Mouse (Mus musculus): ENCODE data around the gene Zkscan16. TPM values are rescaled to one million over a fixed set of nuclear protein-coding genes. Genes with fewer than 3 reads are reported as not detected.

Gene Zkscan16
- polyA plus RNA-seq, 1 experiment from 2014 or later: not detected

DNA sequence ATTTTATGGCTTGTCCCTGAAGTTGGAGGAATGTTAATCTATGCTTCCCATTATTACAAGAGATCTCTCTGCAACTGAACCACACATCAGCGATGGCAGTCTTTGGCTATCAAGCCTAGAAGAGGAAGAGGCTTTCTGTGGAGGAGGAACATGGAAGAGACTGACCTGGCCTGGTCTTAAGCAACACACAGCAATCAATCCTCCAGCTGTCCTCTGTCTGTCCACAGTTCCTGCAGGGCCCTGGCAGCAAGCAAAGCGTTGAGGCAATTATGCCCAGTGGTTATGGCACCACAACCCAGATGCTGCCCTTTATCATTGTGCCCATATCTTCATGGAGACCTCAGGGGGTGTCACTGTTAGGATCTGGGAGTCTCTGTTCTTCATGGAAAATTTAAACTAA, 19.5 kb upstream of the Zkscan16 start:
- no peak for DNase-seq (ENCODE audit: low spot score)
- 60% methylated on average over 2 of the region's 2 CpGs for WGBS
- H3K36me3 ChIP-seq (ENCODE audit: insufficient read depth, low read length): no peaks in the 10 kb centered on the region

GRCm38 (mm10) chr4:58925664-58926063, 17.8 kb upstream of the Zkscan16 start:
- Histone ChIP-seq H3K9me3 (ENCODE audit: low read length) (no peaks in the 10 kb centered on the region), H3K27ac (ENCODE audit: low read length) (no peak overlapping the region), H3K4me3 (ENCODE audit: low read depth, low read length) (no peak overlapping the region), H3K27me3 (replicated peaks; ENCODE audit: insufficient read depth, low read length) (no peaks in the 10 kb centered on the region), H3K9ac (replicated peaks; ENCODE audit: low read depth) (no peak overlapping the region), H3K4me1 (ENCODE audit: insufficient read depth, low read depth, low read length) (no peaks in the 10 kb centered on the region), H3K4me2 (replicated peaks; ENCODE audit: low read depth, low read length) (no peak overlapping the region), H3K36me3 (ENCODE audit: insufficient read depth, low read length) (no peaks in the 10 kb centered on the region)
- DNase-seq (ENCODE audit: low spot score) (no peak), ATAC-seq (no peak)
- TF ChIP-seq EP300 (IDR thresholded peaks at IDR 0.05): no peak
- no peak for TF ChIP-seq CTCF (IDR thresholded peaks at IDR 0.05)
- 42% methylated on average over 5 of the region's 5 CpGs for WGBS

More for the DNA sequence above, 19.5 kb upstream of the Zkscan16 start:
- Histone ChIP-seq H3K9ac (replicated peaks; ENCODE audit: low read depth) (no peak overlapping the region), H3K4me1 (ENCODE audit: insufficient read depth, low read depth, low read length) (no peaks in the 10 kb centered on the region), H3K9me3 (ENCODE audit: low read length) (no peaks in the 10 kb centered on the region), H3K4me3 (ENCODE audit: low read depth, low read length) (no peak overlapping the region), H3K4me2 (replicated peaks; ENCODE audit: low read depth, low read length) (no peak overlapping the region), H3K27me3 (replicated peaks; ENCODE audit: insufficient read depth, low read length) (no peaks in the 10 kb centered on the region), H3K27ac (ENCODE audit: low read length) (no peak overlapping the region)
- no peak for TF ChIP-seq CTCF (IDR thresholded peaks at IDR 0.05)
- no peak for TF ChIP-seq EP300 (IDR thresholded peaks at IDR 0.05)
- ATAC-seq: no peak

DNA sequence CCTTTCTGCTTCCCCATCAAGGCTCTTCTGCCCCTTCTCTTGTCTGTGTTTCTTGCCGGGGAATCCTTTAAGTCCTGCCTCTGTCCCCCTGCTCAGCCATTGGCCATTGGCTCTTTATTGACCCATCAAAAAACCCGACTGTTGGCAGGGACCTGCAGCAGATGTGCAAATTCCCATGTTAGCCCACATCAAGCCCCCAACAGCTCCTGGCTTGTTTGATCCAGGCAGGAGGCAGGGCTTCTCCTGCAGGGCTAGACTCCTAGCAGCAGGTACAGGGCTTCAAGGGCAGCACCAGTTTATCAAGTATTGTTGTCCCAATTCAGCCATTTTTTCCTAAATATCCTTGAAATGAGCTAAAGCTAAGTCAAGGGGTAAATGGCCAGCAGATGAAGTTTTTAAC, 17.3 kb upstream of the Zkscan16 start:
- no peaks in the 10 kb centered on the region for H3K4me1 ChIP-seq (ENCODE audit: insufficient read depth, low read depth, low read length)
- DNase-seq (ENCODE audit: low spot score) (no peak), ATAC-seq (no peak)

DNA sequence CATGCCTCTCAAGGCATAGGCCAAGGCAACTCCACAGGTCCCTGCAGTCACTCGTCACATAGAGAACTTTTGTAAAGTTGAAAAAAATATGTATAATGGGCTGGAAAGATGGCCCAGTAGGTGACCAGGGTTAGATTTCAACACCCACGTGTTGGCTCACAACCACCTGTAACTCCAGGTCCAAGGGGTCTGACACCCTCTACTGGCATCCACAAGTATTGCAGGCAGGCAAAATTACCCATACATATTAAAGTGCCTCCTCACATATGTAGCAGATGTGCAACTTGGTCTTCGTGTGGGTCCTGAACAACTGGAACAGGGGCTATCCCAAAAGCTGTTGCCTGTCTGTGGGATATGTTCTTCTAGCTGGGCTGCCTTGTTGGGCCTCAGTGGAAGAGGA, 15.8 kb upstream of the Zkscan16 start:
- TF ChIP-seq CTCF (IDR thresholded peaks at IDR 0.05): peak; percentile 50
- no peak for TF ChIP-seq EP300 (IDR thresholded peaks at IDR 0.05)

More for the DNA sequence above, 17.3 kb upstream of the Zkscan16 start:
- Histone ChIP-seq H3K9me3 (ENCODE audit: low read length) (no peaks in the 10 kb centered on the region), H3K27me3 (replicated peaks; ENCODE audit: insufficient read depth, low read length) (no peaks in the 10 kb centered on the region), H3K36me3 (ENCODE audit: insufficient read depth, low read length) (no peaks in the 10 kb centered on the region), H3K4me3 (ENCODE audit: low read depth, low read length) (no peak overlapping the region), H3K9ac (replicated peaks; ENCODE audit: low read depth) (no peak overlapping the region), H3K4me2 (replicated peaks; ENCODE audit: low read depth, low read length) (no peak overlapping the region), H3K27ac (ENCODE audit: low read length) (no peak overlapping the region)
- no peak for TF ChIP-seq EP300 (IDR thresholded peaks at IDR 0.05)
- TF ChIP-seq CTCF (IDR thresholded peaks at IDR 0.05): no peak
- 37% methylated on average over 2 of the region's 2 CpGs for WGBS

DNA sequence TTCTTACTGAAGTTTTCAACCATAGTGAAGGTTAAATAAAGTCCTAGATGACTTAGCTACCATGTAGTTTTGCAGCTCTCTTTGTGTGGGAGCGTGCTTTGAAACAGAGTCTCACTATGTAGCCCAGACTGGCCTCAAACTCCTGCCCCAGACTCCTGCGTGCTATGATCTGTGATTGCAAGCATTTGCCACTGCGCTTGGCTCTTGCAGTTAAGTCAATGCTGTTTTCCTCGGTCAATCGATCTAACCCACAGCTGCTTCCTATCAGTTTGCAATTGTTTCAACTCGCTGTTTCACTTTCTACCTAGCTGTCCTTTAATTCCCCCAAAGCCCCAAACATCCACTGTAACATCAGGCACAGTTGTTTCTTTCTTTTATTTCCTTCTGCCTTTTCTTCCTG, 10.9 kb upstream of the Zkscan16 start:
- Histone ChIP-seq H3K27ac (ENCODE audit: low read length) (no peak overlapping the region), H3K36me3 (ENCODE audit: insufficient read depth, low read length) (no peaks in the 10 kb centered on the region), H3K9ac (replicated peaks; ENCODE audit: low read depth) (no peak overlapping the region), H3K9me3 (ENCODE audit: low read length) (no peaks in the 10 kb centered on the region), H3K4me3 (ENCODE audit: low read depth, low read length) (no peak overlapping the region), H3K4me1 (ENCODE audit: insufficient read depth, low read depth, low read length) (no peaks in the 10 kb centered on the region), H3K27me3 (replicated peaks; ENCODE audit: insufficient read depth, low read length) (no peaks in the 10 kb centered on the region), H3K4me2 (replicated peaks; ENCODE audit: low read depth, low read length) (no peak overlapping the region)
- ATAC-seq (no peak), DNase-seq (ENCODE audit: low spot score) (no peak)
- no peak for TF ChIP-seq EP300 (IDR thresholded peaks at IDR 0.05)
- no peak for TF ChIP-seq CTCF (IDR thresholded peaks at IDR 0.05)
- WGBS: 77% methylated on average over 6 of the region's 6 CpGs

More for the DNA sequence above, 15.8 kb upstream of the Zkscan16 start:
- no peak overlapping the region for H3K4me2 ChIP-seq (replicated peaks; ENCODE audit: low read depth, low read length)
- no peak overlapping the region for H3K4me3 ChIP-seq (ENCODE audit: low read depth, low read length)
- WGBS: 65% methylated on average over 3 of the region's 3 CpGs
- DNase-seq (ENCODE audit: low spot score) (no peak), ATAC-seq (no peak)
- H3K27me3 ChIP-seq (replicated peaks; ENCODE audit: insufficient read depth, low read length): no peaks in the 10 kb centered on the region
- H3K36me3 ChIP-seq (ENCODE audit: insufficient read depth, low read length): no peaks in the 10 kb centered on the region
- no peak overlapping the region for H3K27ac ChIP-seq (ENCODE audit: low read length)
- H3K4me1 ChIP-seq (ENCODE audit: insufficient read depth, low read depth, low read length): no peaks in the 10 kb centered on the region
- H3K9me3 ChIP-seq (ENCODE audit: low read length): no peaks in the 10 kb centered on the region
- no peak overlapping the region for H3K9ac ChIP-seq (replicated peaks; ENCODE audit: low read depth)

GRCm38 (mm10) chr4:58934308-58934707, 9.1 kb upstream of the Zkscan16 start:
- no peak for DNase-seq (ENCODE audit: low spot score)
- H3K27me3 ChIP-seq (replicated peaks; ENCODE audit: insufficient read depth, low read length): no peaks in the 10 kb centered on the region
- H3K4me3 ChIP-seq (ENCODE audit: low read depth, low read length): no peak overlapping the region
- no peak for ATAC-seq
- no peak overlapping the region for H3K9ac ChIP-seq (replicated peaks; ENCODE audit: low read depth)
- H3K36me3 ChIP-seq (ENCODE audit: insufficient read depth, low read length): no peaks in the 10 kb centered on the region
- H3K4me2 ChIP-seq (replicated peaks; ENCODE audit: low read depth, low read length): no peak overlapping the region
- WGBS: 75% methylated on average over 4 of the region's 4 CpGs
- H3K4me1 ChIP-seq (ENCODE audit: insufficient read depth, low read depth, low read length): no peaks in the 10 kb centered on the region
- TF ChIP-seq EP300 (IDR thresholded peaks at IDR 0.05): no peak
- no peak for TF ChIP-seq CTCF (IDR thresholded peaks at IDR 0.05)
- no peak overlapping the region for H3K27ac ChIP-seq (ENCODE audit: low read length)
- no peaks in the 10 kb centered on the region for H3K9me3 ChIP-seq (ENCODE audit: low read length)
